Mouse (Mus musculus) CH12.LX (cell line): Measurements from ENCODE around the gene Dnase1l2.
A peak's percentile ranks its signal among the peaks of the same experiment; 100 is the strongest.

Experiments
- BHLHE40 ChIP-seq: IDR thresholded peaks from 2 replicates; pipeline ENCODE4 v1.6.1; 2011; ENCODE audit warnings: mild to moderate bottlenecking, low read depth, low read length, improper control_type of control experiment
- CTCF ChIP-seq, 2 experiments: IDR thresholded peaks in 1 of 2; conservative IDR thresholded peaks in 1 of 2; 2 replicates each; pipeline ENCODE4 v1.5.1; 2011 to 2012; ENCODE audit warnings: low read depth in 2 of 2, low read length in 2 of 2, improper control_type of control experiment in 1 of 2, inconsistent platforms in 1 of 2, mild to moderate bottlenecking in 1 of 2, moderate library complexity in 1 of 2
- EP300 ChIP-seq: IDR thresholded peaks from 2 replicates; pipeline ENCODE4 v1.6.1; 2011; ENCODE audit warnings: low read length, improper control_type of control experiment
- ETS1 ChIP-seq: conservative IDR thresholded peaks from 2 replicates; pipeline ENCODE4 v1.6.1; 2012; ENCODE audit warnings: low read depth, mild to moderate bottlenecking, inconsistent platforms, low read length, improper control_type of control experiment, moderate library complexity
- HCFC1 ChIP-seq: IDR thresholded peaks from 2 replicates; pipeline ENCODE4 v1.6.1; 2012; ENCODE audit warnings: low read depth, mild to moderate bottlenecking, inconsistent platforms, low read length, improper control_type of control experiment
- MAFK ChIP-seq: IDR thresholded peaks from 2 replicates; pipeline ENCODE4 v1.6.1; 2011; ENCODE audit warnings: low read length, improper control_type of control experiment; ENCODE audit not compliant: insufficient replicate concordance
- MAZ ChIP-seq: IDR thresholded peaks from 2 replicates; pipeline ENCODE4 v1.6.1; 2012; ENCODE audit warnings: low read depth, mild to moderate bottlenecking, inconsistent platforms, low read length, improper control_type of control experiment, moderate library complexity
- POLR2A ChIP-seq: IDR thresholded peaks from 2 replicates; pipeline ENCODE4 v1.6.1; 2011; ENCODE audit warnings: low read depth, mild to moderate bottlenecking, improper control_type of control experiment, low read length
- SMC3 ChIP-seq: IDR thresholded peaks from 2 replicates; pipeline ENCODE4 v1.6.1; 2011; ENCODE audit warnings: low read depth, low read length, improper control_type of control experiment
- UBTF ChIP-seq: IDR thresholded peaks from 2 replicates; pipeline ENCODE4 v1.6.1; 2012; ENCODE audit warnings: low read depth, mild to moderate bottlenecking, inconsistent platforms, low read length, improper control_type of control experiment, moderate library complexity
- ZC3H11A ChIP-seq: IDR thresholded peaks from 2 replicates; pipeline ENCODE4 v1.6.1; 2012; ENCODE audit warnings: low read depth, mild to moderate bottlenecking, inconsistent platforms, low read length, improper control_type of control experiment

GRCm38 (mm10) chr17:24473612-24474275 is 30.8 kb upstream of the Dnase1l2 start, which contains the start of gene Bricd5:
- TF ChIP-seq ETS1 (no peak), SMC3 (no peak), UBTF (no peak), POLR2A (peak; percentile 32; the same call in 1 of the 2 replicates), MAZ (no peak), CTCF (conservative IDR thresholded peaks at IDR 0.05 in 1 of 2, IDR thresholded peaks at IDR 0.05 in 1 of 2; ENCODE audit: low read depth in 2 of 2, low read length in 2 of 2) (no peak), MAFK (no peak), BHLHE40 (no peak), ZC3H11A (no peak), HCFC1 (no peak), EP300 (no peak)
